Mouse (Mus musculus): Measurements from ENCODE around the gene Igf2r.

DNA sequence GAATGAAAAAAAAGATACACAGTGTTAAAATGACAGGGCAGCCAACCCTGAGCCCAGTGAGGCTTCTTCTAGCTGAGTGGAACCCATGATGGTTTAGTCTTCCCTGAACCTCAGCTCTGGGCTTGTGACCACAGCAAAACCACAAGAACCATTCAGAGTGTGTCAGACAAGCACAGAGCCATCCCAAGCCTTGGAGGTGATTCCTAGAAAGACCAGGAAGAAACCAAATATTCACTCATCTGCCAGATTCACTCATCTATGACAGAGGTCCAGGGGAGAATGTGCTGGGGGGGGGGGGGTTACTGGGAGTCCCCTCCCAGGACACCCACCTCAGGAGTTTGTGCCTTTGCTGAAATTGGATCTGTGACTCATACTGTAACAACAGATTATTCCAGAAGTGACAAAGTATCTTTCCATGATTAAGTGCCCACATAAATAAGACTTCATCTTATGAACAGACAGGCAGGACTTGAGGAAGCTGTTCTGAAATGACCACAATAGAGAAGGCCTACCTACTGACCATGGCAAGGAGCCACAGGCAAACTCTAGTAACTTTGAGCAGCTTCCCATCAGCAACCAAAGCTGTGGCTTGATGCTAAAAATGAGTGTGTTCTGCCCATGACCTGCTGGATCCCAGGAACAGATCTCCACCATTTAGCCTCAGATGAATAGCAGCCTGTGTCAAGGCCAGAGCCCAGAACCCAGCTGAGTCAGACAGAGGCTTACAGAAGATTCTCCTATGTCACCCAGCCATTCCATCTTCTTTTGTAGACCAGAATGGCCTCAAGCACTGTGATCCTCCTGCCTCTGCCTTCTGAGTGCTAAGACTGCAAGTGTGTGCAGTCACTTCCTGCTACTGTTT is 35.4 kb upstream of the Igf2r start:
- TF ChIP-seq CTCF (IDR thresholded peaks at IDR 0.05; ENCODE audit: borderline replicate concordance, control insufficient read depth, extremely low read depth, insufficient read depth, low read length, poor library complexity): no peak
- TF ChIP-seq POLR2A (IDR thresholded peaks at IDR 0.05; ENCODE audit: control insufficient read depth, extremely low read depth, insufficient read depth, low read length, poor library complexity): no peak
